Mouse (Mus musculus) neural tube, embryonic 13.5 days (tissue): ENCODE data around the gene Myoz1. TPM values are rescaled to one million over a fixed set of nuclear protein-coding genes. Genes with fewer than 3 reads are reported as not detected.
A peak's percentile ranks its signal among the peaks of the same experiment; 100 is the strongest.

Experiments
- ATAC-seq: fragments of 200-750 bp; cut with Nextera tagmentation; 2 replicates; pipeline ENCODE4 v1.8.0; 2017; ENCODE audit warnings: low read depth, mild to moderate bottlenecking, moderate TSS enrichment, moderate library complexity
- H3K27ac ChIP-seq: fragments of 300-500 bp; sonication (generic); replicated peaks from 2 replicates; pipeline ENCODE4 v1.5.1; 2015; ENCODE audit warnings: moderate library complexity, mild to moderate bottlenecking, inconsistent platforms
- H3K27me3 ChIP-seq: fragments of 300-500 bp; sonication (generic); 2 replicates; pipeline ENCODE4 v1.6.1; 2015; ENCODE audit warnings: mild to moderate bottlenecking, inconsistent platforms
- H3K36me3 ChIP-seq: fragments of 300-500 bp; sonication (generic); 2 replicates; pipeline ENCODE4 v1.6.1; 2015; ENCODE audit warnings: mild to moderate bottlenecking, inconsistent platforms
- H3K4me1 ChIP-seq: fragments of 300-500 bp; sonication (generic); replicated peaks from 2 replicates; pipeline ENCODE4 v1.6.1; 2015; ENCODE audit warnings: inconsistent platforms
- H3K4me2 ChIP-seq: fragments of 300-500 bp; sonication (generic); 2 replicates; pipeline ENCODE4 v1.6.1; 2015; ENCODE audit warnings: inconsistent platforms, mild to moderate bottlenecking, moderate library complexity
- H3K4me3 ChIP-seq: fragments of 300-500 bp; sonication (generic); 2 replicates; pipeline ENCODE4 v1.5.1; 2015; ENCODE audit warnings: mild to moderate bottlenecking, inconsistent platforms
- H3K9ac ChIP-seq: fragments of 300-500 bp; sonication (generic); 2 replicates; pipeline ENCODE4 v1.6.1; 2015; ENCODE audit warnings: moderate library complexity, mild to moderate bottlenecking, inconsistent platforms
- H3K9me3 ChIP-seq: fragments of 300-500 bp; sonication (generic); 2 replicates; pipeline ENCODE4 v1.6.1; 2016; ENCODE audit warnings: inconsistent platforms
- WGBS: fragments of 180-500 bp; shearing (Covaris S2); methylation state at CpG from one replicate; pipeline ENCODE4 v1.1.7; 2015; 5-methylcytosine and 5-hydroxymethylcytosine counted together
- polyA plus RNA-seq: library from polyadenylated mRNA; unstranded; fragments of >200 nt; fragmentation: Nextera tagmentation; extraction: Ambion mirVana; gene quantifications from 2 replicates; pipeline ENCODE4 v1.2.1, GENCODE M21; 2015

Myoz1 gene
- polyA plus RNA-seq, 1 experiment from 2014 or later, result not detected

- Histone ChIP-seq H3K27me3 (peaks cover 56% of the 10 kb centered on the region), H3K4me1 (peaks cover 18% of the 10 kb centered on the region), H3K9ac (no peak overlapping the region), H3K27ac (no peak overlapping the region), H3K9me3 (no peaks in the 10 kb centered on the region), H3K36me3 (no peaks in the 10 kb centered on the region), H3K4me2 (no peak overlapping the region), H3K4me3 (no peak overlapping the region)
- ATAC-seq, result no peak
- WGBS, result 60% methylated on average over 3 of the region's 3 CpGs
Observed at GRCm38 (mm10) chr14:20664436-20664835, 8.1 kb upstream of the Myoz1 start.

GRCm38 (mm10) chr14:20663601-20664000 is 7.3 kb upstream of the Myoz1 start:
- Histone ChIP-seq H3K27me3 (peaks cover 48% of the 10 kb centered on the region), H3K4me1 (peaks cover 18% of the 10 kb centered on the region), H3K36me3 (no peaks in the 10 kb centered on the region), H3K4me2 (no peak overlapping the region), H3K9me3 (no peaks in the 10 kb centered on the region), H3K4me3 (no peak overlapping the region), H3K9ac (no peak overlapping the region), H3K27ac (no peak overlapping the region)
- 80% methylated on average over 2 of the region's 2 CpGs for WGBS
- no peak for ATAC-seq

- H3K4me2 ChIP-seq, result no peak overlapping the region; the same call in 1 of the 2 replicates
- H3K36me3 ChIP-seq, result no peaks in the 10 kb centered on the region
- peaks cover 18% of the 10 kb centered on the region for H3K4me1 ChIP-seq
- ATAC-seq, result no peak
- no peak overlapping the region; the same call in 1 of the 2 replicates for H3K27ac ChIP-seq
- peaks cover 40% of the 10 kb centered on the region for H3K27me3 ChIP-seq
- H3K4me3 ChIP-seq, result peak overlapping the region; percentile 54; the same call in 1 of the 2 replicates
- WGBS, result 89% methylated on average over 3 of the region's 3 CpGs
- no peaks in the 10 kb centered on the region for H3K9me3 ChIP-seq
- H3K9ac ChIP-seq, result peak overlapping the region; percentile 77; the same call in 1 of the 2 replicates
Observed at GRCm38 (mm10) chr14:20662740-20663139, 6.4 kb upstream of the Myoz1 start.

- Histone ChIP-seq H3K27me3 (peaks cover 31% of the 10 kb centered on the region), H3K9ac (peak overlapping the region; percentile 77), H3K9me3 (no peaks in the 10 kb centered on the region), H3K4me3 (peak overlapping the region; percentile 54), H3K4me1 (peaks cover 18% of the 10 kb centered on the region), H3K4me2 (peak overlapping the region; percentile 74), H3K36me3 (no peaks in the 10 kb centered on the region), H3K27ac (peak overlapping the region; percentile 84)
- peak; percentile 61 for ATAC-seq
- WGBS, result 12% methylated on average over 19 of the region's 19 CpGs
Observed at GRCm38 (mm10) chr14:20661661-20662331, 5.5 kb upstream of the Myoz1 start.

- WGBS, result 2% methylated on average over 52 of the region's 52 CpGs
- peak overlapping the region; percentile 74 for H3K4me2 ChIP-seq
- H3K27ac ChIP-seq, result peak overlapping the region; percentile 84
- H3K9me3 ChIP-seq, result no peaks in the 10 kb centered on the region
- H3K9ac ChIP-seq, result peak overlapping the region; percentile 77
- H3K27me3 ChIP-seq, result peaks cover 24% of the 10 kb centered on the region
- peaks cover 18% of the 10 kb centered on the region for H3K4me1 ChIP-seq
- peak; percentile 86 for ATAC-seq
- no peaks in the 10 kb centered on the region for H3K36me3 ChIP-seq
- peak overlapping the region; percentile 54 for H3K4me3 ChIP-seq
Observed at GRCm38 (mm10) chr14:20660827-20661660, 4.7 kb upstream of the Myoz1 start.

- WGBS, result 97% methylated on average over 7 of the region's 7 CpGs
- Histone ChIP-seq H3K36me3 (no peaks in the 10 kb centered on the region), H3K27me3 (peaks cover 18% of the 10 kb centered on the region)
Observed at GRCm38 (mm10) chr14:20659687-20660086, 3.3 kb upstream of the Myoz1 start.

GRCm38 (mm10) chr14:20658902-20659301 is 2.6 kb upstream of the Myoz1 start:
- no peak for ATAC-seq
- peaks cover 18% of the 10 kb centered on the region for H3K4me1 ChIP-seq
- no peak overlapping the region for H3K4me3 ChIP-seq
- H3K9ac ChIP-seq, result no peak overlapping the region
- no peaks in the 10 kb centered on the region for H3K36me3 ChIP-seq
- no peaks in the 10 kb centered on the region for H3K9me3 ChIP-seq
- 93% methylated on average over 6 of the region's 6 CpGs for WGBS
- peaks cover 18% of the 10 kb centered on the region for H3K27me3 ChIP-seq
- H3K27ac ChIP-seq, result no peak overlapping the region
- no peak overlapping the region for H3K4me2 ChIP-seq

More at GRCm38 (mm10) chr14:20659687-20660086, 3.3 kb upstream of the Myoz1 start:
- Histone ChIP-seq H3K9me3 (no peaks in the 10 kb centered on the region), H3K9ac (no peak overlapping the region), H3K4me1 (peaks cover 18% of the 10 kb centered on the region), H3K27ac (no peak overlapping the region), H3K4me2 (no peak overlapping the region), H3K4me3 (no peak overlapping the region)
- ATAC-seq, result no peak

- Histone ChIP-seq H3K4me3 (no peak overlapping the region), H3K27ac (no peak overlapping the region), H3K9me3 (no peaks in the 10 kb centered on the region), H3K4me2 (no peak overlapping the region), H3K36me3 (no peaks in the 10 kb centered on the region), H3K9ac (no peak overlapping the region), H3K27me3 (peaks cover 15% of the 10 kb centered on the region), H3K4me1 (peaks cover 18% of the 10 kb centered on the region)
- ATAC-seq, result no peak
Observed at GRCm38 (mm10) chr14:20658326-20658725, 2.0 kb upstream of the Myoz1 start.

- H3K36me3 ChIP-seq, result no peaks in the 10 kb centered on the region
- no peaks in the 10 kb centered on the region for H3K9me3 ChIP-seq
- no peak overlapping the region for H3K9ac ChIP-seq
- 79% methylated on average over 9 of the region's 9 CpGs for WGBS
- H3K27me3 ChIP-seq, result no peaks in the 10 kb centered on the region; the same call in 1 of the 2 replicates
- no peak overlapping the region for H3K4me2 ChIP-seq
- H3K4me3 ChIP-seq, result no peak overlapping the region
- no peak for ATAC-seq
- peaks cover 4% of the 10 kb centered on the region; the same call in 1 of the 2 replicates for H3K4me1 ChIP-seq
- H3K27ac ChIP-seq, result no peak overlapping the region
Observed at GRCm38 (mm10) chr14:20655731-20656130, 609 bp downstream of the Myoz1 start.

- no peaks in the 10 kb centered on the region for H3K9me3 ChIP-seq
- no peak overlapping the region for H3K27ac ChIP-seq
- no peaks in the 10 kb centered on the region for H3K36me3 ChIP-seq
- 83% methylated on average over 9 of the region's 9 CpGs for WGBS
- H3K4me2 ChIP-seq, result no peak overlapping the region
- H3K4me1 ChIP-seq, result no peaks in the 10 kb centered on the region
- no peak for ATAC-seq
- no peak overlapping the region for H3K9ac ChIP-seq
- no peaks in the 10 kb centered on the region; the same call in 1 of the 2 replicates for H3K27me3 ChIP-seq
- H3K4me3 ChIP-seq, result no peak overlapping the region
Observed at GRCm38 (mm10) chr14:20654690-20655421, 1.5 kb downstream of the Myoz1 start.

- Histone ChIP-seq H3K9me3 (no peaks in the 10 kb centered on the region), H3K4me3 (no peak overlapping the region), H3K9ac (no peak overlapping the region), H3K4me1 (no peaks in the 10 kb centered on the region), H3K36me3 (no peaks in the 10 kb centered on the region), H3K27me3 (no peaks in the 10 kb centered on the region), H3K27ac (no peak overlapping the region), H3K4me2 (no peak overlapping the region)
- WGBS, result 72% methylated on average over 4 of the region's 4 CpGs
- no peak for ATAC-seq
Observed at GRCm38 (mm10) chr14:20651722-20652256, 4.6 kb downstream of the Myoz1 start.
